Mouse (Mus musculus) megakaryocyte, adult 5-6 weeks (primary cell): ENCODE data around the gene Gm10153. TPM values are rescaled to one million over a fixed set of nuclear protein-coding genes. Genes with fewer than 3 reads are reported as not detected.
"Not testable (repeated sequence)": the region's sequence is repeated elsewhere in the genome, so short reads cannot be mapped to it uniquely, and the experiment has no call there.

Experiments
- ATAC-seq: 2 replicates; pipeline ENCODE4 v1.8.0; 2016; ENCODE audit warnings: mild to moderate bottlenecking, inconsistent platforms; ENCODE audit not compliant: poor library complexity, severe bottlenecking
- total RNA-seq, 2 experiments: library from RNA; stranded (forward) in 1 of 2; stranded (reverse) in 1 of 2; fragments of 153-499, 151-499 nt in 1 of 2; fragments of 221-1000, 200-1000 nt in 1 of 2; gene quantifications; 2 replicates each; pipeline versions ENCODE4 v1.2.3 to v1.2.4; 2015 to 2017

The Gm10153 gene
- not detected in 2 replicates for total RNA-seq (2015)
- not detected in 2 replicates for total RNA-seq (2017)

DNA sequence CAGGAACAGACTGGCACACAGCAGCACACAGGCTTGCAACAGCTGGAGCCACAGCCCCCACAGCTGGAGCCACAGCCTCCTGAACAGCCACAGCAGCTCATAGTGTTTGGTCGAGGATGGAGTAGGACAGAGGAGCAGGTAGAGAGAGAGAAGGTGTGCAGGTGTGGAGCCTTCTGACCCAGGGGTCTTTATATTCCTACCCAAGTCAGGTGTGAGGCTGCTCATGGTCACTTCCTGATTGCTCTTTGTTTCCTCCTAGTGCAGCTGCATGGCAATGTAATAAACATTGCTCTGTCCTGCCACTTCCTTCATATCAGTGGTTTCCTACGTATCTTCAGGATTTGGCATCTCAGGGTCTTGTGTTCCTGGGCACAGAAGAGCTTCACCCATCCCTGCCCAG lies at the start of gene Gm10153:
TSS of gene Gm10153 (minus strand) at position 101 of the 400 bp plus-strand sequence.
- no peak for ATAC-seq

DNA sequence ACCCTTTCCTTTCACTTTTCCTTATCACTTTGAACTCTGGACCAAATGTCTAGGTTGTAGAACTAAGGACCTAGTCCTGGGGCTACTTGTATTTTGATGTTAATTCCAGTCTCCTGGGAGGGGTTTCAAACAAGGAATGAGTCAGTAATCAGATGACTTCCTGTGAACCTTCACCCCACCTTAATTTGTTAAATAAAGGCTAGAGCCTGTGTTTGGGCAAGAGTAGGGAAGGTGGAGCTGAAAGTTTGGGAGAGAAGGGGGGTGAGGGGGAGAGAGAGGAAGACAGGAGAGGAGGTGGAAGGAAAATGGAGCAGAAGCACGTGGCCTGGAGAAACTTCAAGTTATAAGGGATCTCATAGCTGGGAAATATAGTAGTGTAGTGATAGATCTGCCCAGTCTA lies 41.4 kb upstream of the Gm10153 start:
- ATAC-seq: no peak

DNA sequence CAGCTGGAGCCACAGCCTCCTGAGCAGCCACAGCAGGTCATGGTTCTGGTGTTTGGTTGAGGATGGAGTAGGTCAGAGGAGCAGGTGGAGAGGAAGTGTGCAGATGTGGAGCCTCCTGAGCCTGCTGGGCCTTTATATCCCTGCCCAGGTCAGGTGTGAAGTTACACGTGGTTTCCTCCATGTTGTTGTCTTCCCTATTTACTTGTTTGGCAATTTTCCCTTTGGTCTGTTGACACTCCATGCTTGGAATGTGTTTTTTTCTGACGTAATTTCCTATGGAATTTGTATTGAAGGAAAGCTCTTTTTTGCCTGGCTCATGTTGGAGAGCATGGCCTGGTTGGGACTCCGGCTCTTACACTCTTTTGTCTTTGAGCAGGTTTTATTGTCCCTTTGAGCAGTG lies 39.7 kb upstream of the Gm10153 start, which contains the start of gene Krtap5-5:
TSS of gene Krtap5-5 (minus strand) at position 101 of the 400 bp plus-strand sequence.
- ATAC-seq: not testable (repeated sequence)

DNA sequence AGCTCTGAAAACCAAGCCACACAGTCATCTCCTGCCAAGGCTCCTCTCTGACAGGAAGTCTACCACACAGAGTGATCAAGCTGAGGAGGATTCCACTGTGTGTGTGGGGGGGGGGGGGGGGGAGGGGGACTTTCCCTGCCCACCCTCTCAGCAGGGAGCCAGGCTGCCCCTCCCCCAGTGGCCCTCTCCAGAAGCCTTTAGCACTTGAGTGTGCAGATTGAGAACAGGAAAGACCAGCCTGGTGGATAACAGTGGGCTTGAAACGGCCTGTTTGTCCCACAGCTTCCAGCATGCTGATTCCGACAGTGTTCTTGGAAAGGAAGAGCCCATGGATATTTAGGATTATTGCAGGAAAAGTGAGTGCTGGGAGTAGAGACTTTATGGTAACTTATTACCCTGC lies 34.3 kb upstream of the Gm10153 start:
- no peak for ATAC-seq

DNA sequence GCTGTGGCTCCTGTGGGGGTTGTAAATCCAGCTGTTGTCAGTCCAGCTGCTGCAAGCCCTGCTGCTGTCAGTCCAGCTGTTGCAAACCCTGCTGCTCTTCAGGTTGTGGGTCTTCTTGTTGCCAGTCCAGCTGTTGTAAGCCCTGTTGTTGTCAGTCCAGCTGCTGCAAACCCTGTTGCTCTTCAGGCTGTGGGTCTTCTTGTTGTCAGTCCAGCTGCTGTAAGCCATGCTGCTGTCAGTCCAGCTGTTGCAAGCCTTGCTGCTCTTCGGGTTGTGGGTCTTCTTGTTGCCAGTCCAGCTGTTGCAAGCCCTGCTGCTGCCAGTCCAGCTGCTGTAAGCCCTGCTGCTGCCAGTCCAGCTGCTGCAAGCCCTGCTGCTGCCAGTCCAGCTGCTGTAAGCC lies 21.9 kb upstream of the Gm10153 start:
- not testable (repeated sequence) for ATAC-seq

DNA sequence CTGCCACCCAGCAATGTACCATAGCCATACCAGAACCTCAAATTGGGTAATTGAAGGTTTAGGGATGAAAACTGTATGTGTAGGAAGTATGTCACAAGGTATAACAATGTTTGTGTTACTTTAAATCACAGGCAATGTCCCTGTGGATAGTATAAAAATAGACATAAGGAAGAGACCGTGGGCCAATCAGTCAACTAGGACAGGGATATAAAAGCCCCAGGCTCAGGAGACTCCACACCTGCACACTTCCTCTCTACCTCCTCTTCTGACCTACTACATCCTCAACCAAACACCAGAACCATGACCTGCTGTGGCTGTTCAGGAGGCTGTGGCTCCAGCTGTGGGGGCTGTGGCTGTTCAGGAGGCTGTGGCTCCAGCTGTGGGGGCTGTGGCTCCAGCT lies 21.4 kb upstream of the Gm10153 start, which contains the start of gene Gm7579:
TSS of gene Gm7579 (plus strand) at position 301 of the 400 bp plus-strand sequence.
- ATAC-seq: no peak

DNA sequence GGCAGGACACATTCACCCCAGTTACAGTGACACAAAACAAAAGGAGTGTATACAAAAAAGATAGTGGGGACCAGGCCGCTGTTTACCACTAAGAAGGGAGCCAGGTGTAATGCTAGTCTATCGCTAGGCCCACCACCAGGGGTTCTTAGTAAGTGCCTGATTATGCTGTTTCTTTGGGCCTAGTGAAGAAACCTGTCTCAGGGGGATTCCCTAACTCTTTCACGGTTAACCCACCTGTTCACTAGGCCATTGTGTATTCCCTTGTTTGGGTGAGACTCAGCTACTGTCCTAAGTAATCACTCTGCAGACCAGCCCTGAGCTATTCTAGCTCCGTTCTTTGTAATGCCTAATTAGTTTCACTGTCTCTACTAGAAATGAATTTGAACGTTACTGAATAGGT lies 16.7 kb upstream of the Gm10153 start:
- ATAC-seq: not testable (repeated sequence)

DNA sequence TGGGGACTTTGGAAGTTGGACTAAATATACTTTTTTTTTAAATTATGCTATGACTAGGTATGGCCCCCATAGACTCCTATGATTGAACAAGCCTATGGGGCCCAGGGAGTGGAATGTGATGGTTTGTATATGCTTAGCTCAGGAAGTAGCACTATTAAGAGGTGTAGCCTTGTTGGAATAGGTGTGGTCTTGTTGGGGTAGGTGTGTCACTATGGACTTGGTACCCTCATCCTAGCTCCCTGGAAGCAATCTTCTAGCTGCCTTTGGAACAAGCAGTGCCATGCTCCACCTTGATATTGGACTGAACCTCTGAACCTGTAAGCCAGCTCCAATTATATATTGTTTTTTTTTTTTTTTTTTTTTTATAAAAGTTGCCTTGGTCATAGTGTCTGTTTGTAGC lies 15.3 kb upstream of the Gm10153 start:
- ATAC-seq: no peak

DNA sequence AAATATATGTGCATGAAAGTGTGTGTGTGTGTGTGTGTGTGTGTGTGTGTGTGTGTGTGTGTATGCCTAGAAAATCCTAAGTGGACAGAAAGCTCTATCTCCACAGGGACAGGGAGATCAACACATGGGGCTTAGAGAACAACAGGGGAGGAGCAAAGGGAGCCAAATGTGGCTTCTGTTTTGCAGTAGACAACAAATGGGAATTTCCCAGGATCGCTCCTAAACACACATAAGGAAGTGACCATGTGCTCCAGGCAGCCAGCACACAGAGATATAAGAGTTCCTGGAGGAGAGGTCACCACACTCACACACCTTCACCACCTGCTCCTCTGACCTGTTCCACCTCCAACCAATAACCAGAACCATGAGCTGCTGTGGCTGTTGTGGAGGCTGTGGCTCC lies 10.9 kb upstream of the Gm10153 start, which contains the start of gene Krtap5-3:
TSS of gene Krtap5-3 (plus strand) at position 301 of the 400 bp plus-strand sequence.
- no peak for ATAC-seq

DNA sequence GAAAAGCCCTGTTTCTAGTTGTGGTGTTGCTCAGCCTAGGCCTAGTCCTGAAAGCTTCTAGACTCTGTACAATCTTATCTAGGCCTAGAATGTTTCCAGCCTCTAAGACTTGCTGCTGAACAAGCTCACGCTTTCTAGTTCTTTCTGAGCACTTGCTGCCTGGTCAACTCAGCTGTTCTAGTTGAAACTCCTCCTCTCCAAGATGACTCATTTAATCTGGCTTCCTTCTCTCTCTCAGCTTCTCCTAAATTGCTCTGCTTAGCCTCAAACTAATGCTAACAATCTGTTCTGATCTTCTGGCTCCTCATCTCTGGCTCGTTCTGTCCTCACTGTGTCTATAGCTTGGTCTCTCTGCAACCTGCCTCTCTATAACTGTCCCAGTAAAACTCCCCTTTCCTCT lies 8.6 kb upstream of the Gm10153 start:
- ATAC-seq: no peak

DNA sequence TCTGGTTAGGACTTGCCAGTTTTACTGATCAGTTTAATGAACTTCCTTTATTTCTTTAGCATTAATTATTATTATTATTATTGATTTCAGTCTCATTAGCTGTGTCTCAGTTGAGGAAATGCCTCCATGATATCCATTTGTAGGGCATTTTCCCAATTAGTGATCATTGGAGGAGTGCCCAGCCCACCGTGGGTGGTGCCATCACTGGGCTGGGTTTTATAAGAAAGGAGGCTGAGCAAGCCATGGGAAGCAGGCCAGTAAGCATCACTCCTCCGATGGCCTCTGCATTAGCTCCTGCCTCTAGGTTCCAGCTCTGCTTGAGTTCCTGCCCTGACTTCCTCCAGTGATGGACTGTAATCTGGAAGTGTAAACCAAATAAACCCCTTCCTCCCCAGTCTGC lies 2.0 kb downstream of the Gm10153 start:
- ATAC-seq: no peak

DNA sequence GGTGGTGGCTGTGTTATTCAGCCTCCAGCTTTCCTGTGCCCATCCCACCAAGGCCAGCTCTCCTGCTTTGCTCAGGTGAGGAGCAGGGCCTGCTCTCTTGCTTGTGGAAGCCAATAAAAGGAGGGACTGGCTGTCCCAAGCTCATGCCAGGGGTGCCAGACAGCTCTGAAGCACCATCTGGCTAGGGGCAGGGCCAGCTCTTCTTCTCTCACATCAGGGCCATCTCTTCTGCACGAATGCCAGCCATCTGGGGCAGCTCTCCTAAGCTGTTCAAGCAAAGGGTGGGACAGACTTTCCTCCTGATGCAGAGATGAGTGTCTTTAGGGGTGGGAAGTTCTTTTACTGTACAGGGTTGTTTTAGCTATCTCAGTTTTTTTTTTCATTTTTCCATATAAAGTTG lies 9.2 kb downstream of the Gm10153 start:
- no peak for ATAC-seq

DNA sequence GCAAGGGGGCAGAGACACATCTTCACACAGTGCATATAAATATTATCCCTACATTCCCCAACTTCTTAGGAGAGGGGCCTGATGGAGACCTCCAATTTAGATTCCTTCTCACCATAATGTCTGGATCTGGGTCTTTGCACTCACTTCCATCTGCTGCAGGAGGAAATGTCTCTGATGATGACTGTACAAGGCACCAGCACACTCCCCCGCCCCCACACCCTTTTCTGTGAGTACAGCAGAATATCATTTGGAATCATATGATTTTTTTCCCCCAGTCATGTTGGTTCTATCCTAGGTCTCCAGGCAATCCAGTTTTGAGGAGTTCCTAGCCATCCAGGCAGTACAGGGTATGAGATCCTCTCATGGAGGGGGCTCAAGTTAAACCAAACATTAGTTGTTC lies 11.5 kb downstream of the Gm10153 start:
- no peak for ATAC-seq

DNA sequence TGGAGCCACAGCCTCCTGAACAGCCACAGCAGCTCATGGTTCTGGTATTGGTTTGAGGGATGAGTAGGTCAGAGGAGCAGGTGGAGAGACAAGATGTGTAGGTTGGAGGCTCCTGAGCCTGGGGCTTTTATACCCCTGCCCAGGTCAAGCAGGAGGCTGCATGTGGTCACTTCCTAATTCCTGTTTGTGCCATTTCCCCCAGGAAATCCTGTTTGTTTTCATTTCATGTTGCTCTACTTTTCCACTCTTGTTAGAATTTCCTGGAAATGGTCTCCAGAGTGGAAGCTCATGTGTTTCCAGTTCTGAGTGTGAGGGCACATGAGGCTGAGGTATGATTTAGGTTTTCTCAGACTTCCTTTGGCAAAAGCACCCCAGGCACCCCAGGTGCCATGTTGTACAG lies 14.3 kb downstream of the Gm10153 start, which contains the start of gene Krtap5-2:
TSS of gene Krtap5-2 (minus strand) at position 101 of the 400 bp plus-strand sequence.
- not testable (repeated sequence) for ATAC-seq

DNA sequence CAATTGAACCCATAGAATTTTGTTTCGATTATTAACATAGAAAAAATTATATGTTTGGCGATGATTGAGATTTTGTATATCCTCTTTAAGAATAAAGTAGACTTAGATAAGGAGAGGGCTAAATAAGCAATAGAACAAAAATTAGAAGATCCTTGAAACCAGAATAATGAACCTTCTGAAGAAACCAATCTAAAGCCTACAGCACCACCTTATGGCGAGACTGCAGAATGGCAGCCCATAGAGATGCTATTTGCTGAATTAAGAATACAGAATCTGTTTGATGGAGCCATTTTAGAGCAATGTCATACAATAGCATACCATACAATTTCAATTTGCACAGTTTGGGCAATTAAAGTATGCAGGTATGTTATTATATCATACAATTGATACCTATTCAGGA lies 20.4 kb downstream of the Gm10153 start:
- ATAC-seq: peak; percentile 60; the same call in 1 of the 2 replicates

DNA sequence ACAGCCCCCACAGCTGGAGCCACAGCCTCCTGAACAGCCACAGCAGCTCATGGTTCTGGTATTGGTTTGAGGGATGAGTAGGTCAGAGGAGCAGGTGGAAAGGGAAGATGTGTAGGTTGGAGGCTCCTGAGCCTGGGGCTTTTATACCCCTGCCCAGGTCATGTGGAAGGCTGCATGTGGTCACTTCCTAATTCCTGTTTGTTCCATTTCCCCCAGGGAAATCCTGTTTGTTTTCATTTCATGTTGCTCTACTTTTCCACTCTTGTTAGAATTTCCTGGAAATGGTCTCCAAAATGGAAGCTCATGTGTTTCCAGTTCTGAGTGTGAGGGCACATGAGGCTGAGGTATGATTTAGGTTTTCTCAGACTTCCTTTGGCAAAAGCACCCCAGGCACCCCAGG lies 24.6 kb downstream of the Gm10153 start, which contains the start of gene Gm4553:
TSS of gene Gm4553 (minus strand) at position 101 of the 400 bp plus-strand sequence.
- ATAC-seq: not testable (repeated sequence)

DNA sequence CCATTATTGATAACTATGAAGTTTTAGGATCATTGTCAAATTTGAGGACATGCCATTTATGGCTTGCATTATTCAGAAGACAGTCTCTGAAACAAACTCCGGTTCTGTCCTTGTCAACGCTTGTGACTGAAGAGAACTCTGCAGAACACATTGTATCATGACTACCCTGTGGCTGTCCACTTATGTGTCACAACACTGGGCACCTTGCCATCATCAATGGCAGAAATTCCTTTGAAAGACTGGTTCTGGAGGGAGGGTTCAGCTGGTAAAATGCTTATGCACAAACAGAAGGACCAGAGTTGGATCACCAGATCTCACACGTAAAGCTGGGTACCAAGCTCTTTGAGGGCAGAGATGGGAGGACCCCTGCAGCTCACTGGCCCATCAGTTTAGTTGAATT lies 30.8 kb downstream of the Gm10153 start:
- no peak for ATAC-seq

DNA sequence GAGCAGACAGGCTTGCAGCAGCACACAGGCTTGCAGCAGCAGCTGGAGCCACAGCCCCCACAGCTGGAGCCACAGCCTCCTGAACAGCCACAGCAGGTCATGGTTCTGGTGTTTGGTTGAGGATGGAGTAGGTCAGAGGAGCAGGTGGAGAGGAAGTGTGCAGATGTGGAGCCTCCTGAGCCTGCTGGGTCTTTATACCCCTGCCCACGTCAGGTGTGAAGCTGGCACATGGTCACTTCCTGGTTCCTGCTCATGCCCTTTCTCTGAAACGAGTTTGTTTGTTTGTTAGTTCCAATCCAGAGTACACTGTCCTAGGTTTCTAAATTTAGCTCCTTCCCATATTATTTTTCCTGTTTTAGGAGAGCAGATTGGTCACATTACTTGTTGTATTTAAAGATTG lies 33.2 kb downstream of the Gm10153 start, which contains the start of gene Gm29735:
TSS of gene Gm29735 (minus strand) at position 101 of the 400 bp plus-strand sequence.
- ATAC-seq: not testable (repeated sequence)

DNA sequence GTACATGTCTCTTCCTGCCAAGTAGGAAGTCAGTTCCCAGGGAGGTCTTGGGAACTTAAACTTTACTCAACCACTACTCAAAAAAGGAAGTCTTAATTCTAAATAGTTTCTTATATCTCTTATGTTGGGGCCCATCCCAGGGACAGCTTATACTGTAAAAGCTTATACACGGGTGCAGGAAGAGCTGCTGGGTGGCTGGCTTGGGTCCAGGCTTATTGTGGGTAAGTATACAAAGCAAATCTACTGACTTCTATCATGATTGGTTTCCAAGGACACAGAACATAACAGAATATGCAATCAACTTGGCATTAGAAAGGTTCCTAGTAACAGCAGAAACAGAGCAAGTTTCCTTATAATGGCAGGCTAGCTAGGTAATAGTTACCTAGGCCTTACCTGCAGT lies 34.9 kb downstream of the Gm10153 start:
- no peak for ATAC-seq

DNA sequence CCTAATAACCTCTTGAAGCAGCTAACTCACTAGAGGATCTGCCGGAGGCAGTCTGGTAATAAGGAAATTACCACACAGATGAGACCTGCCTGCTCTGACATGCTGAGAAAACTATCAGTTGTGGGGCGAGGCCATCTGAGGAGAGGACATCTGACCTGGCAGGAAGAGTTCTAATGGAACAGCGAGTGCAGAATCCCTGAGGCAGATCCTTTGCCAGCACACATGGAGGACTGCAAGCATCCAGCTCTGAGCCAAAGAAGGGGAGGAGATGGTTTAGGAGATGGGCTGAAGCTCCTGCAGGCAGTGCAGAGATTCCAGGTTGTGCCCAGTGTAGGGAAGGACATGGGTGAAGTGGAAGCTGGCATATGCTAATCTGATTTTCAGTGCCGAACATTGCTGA lies 38.0 kb downstream of the Gm10153 start:
- ATAC-seq: no peak

DNA sequence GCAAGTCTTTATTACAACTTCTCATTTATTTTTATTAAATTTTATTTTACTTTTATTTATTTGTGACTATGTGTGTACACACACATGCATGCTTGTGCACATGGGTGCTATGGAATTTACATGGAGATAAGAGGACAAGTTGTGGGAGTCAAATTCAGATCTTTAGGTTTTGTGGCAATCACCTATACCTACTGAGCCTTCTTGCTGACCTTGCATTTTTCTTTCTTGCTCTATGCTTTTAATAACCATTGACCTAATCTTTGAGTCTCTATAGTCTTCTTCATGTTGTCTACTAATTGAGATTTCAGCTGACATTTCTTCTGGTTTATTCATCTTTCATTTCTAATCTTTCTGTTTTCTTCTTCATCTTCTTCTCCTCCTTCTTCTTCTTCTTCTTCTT lies 41.6 kb downstream of the Gm10153 start:
- no peak for ATAC-seq

DNA sequence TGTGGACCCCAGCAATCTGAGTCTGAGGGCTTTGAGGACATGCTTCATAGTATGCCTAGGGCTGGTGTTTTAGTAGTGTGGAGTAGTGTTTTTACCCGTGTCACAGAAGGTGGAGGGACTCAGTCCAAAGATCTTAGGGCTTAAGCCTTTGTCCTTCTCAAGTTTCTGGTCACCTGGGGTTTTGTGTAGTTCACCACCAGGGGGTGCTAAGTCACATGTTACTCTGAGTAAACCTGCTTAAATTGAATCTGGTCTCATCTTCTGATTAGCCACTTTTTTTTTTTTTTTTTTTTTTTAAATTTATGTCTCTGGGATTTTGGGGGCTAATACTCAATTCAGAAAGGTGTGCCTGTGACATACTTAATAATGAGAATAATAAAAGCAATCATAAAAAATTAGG lies 44.2 kb downstream of the Gm10153 start:
- ATAC-seq: peak; percentile 40; the same call in 1 of the 2 replicates

DNA sequence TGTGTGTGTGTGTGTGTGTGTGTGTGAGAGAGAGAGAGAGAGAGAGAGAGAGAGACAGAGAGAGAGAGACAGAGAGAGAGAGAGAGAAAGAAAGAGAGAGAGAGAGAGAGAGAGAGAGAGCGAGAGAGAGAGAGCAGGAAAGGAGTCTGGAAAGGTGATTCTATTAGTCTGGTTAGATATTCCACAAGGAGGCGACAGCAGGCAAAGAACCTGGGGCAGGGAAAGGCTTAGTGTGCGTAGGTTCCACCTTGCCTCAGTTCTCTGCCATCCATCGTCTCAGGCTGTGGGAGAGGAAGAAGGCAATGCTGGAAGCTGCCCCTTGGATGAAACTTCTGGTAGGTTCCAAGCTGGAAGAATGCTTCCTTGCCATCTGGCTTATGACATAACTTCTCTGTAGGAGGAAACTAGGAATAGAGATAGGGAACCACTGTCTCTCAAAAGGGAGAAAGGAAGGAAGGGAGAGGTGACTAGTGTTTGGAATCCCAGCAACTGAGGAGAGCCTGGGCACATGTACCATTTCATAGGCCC lies 44.7 kb downstream of the Gm10153 start:
- no peak for ATAC-seq
